Mouse (Mus musculus) CH12.LX (cell line): ENCODE results near the gene Dcn. TPM values are rescaled to one million over a fixed set of nuclear protein-coding genes. Genes with fewer than 3 reads are reported as not detected.

Experiments used
- DNase-seq: peaks from one replicate; pipeline ENCODE4 v3.0.0-alpha.2; 2013; ENCODE audit errors: extremely low read depth
- H3K27ac ChIP-seq: 2 replicates; pipeline ENCODE4 v1.5.1; 2012; ENCODE audit warnings: low read depth, mild to moderate bottlenecking, control low read depth, moderate library complexity; ENCODE audit not compliant: insufficient read depth
- H3K27me3 ChIP-seq: replicated peaks from 2 replicates; pipeline ENCODE3; 2012; ENCODE audit warnings: inconsistent platforms
- H3K36me3 ChIP-seq, 2 experiments: replicated peaks in 1 of 2; 2 replicates each; pipeline versions ENCODE3 to v1.6.1; 2012; ENCODE audit warnings: inconsistent platforms in 1 of 2, low read length in 1 of 2, mild to moderate bottlenecking in 1 of 2, mixed read lengths in 1 of 2, moderate library complexity in 1 of 2; ENCODE audit not compliant: control insufficient read depth in 1 of 2, insufficient read depth in 1 of 2
- H3K4me1 ChIP-seq, 2 experiments: 2 replicates each; pipeline ENCODE4 v1.6.1; 2012; ENCODE audit warnings: inconsistent platforms in 1 of 2, moderate library complexity in 1 of 2; ENCODE audit not compliant: insufficient read depth in 2 of 2, control insufficient read depth in 1 of 2
- H3K4me2 ChIP-seq: 2 replicates; pipeline ENCODE4 v1.6.1; 2012; ENCODE audit warnings: low read depth, mild to moderate bottlenecking, control low read depth; ENCODE audit not compliant: poor library complexity, insufficient read depth, severe bottlenecking
- H3K4me3 ChIP-seq, 3 experiments: fragments of 150-350 bp in 1 of 3; sonication (generic) in 1 of 3; replicated peaks in 1 of 3; 2 replicates each; pipeline versions ENCODE3 to v1.5.1; 2011 to 2012; ENCODE audit warnings: low read depth in 2 of 3, low read length in 2 of 3, mild to moderate bottlenecking in 2 of 3, moderate library complexity in 2 of 3, control low read depth in 1 of 3, improper control_type of control experiment in 1 of 3, inconsistent platforms in 1 of 3, mixed read lengths in 1 of 3; ENCODE audit not compliant: poor library complexity in 1 of 3
- H3K79me2 ChIP-seq: replicated peaks from 2 replicates; pipeline ENCODE4 v1.6.1; 2012; ENCODE audit warnings: mild to moderate bottlenecking, moderate library complexity; ENCODE audit not compliant: control insufficient read depth, poor library complexity, insufficient read depth, severe bottlenecking; ENCODE audit errors: extremely low read depth
- H3K9ac ChIP-seq: 2 replicates; pipeline ENCODE4 v1.6.1; 2012; ENCODE audit warnings: low read depth, mild to moderate bottlenecking, control low read depth, moderate library complexity; ENCODE audit not compliant: insufficient read depth
- H3K9me3 ChIP-seq: replicated peaks from 2 replicates; pipeline ENCODE3; 2012; ENCODE audit warnings: low read length, inconsistent platforms, mixed read lengths
- CHD1 ChIP-seq: IDR thresholded peaks from 2 replicates; pipeline ENCODE4 v1.6.1; 2012; ENCODE audit warnings: low read depth, low read length, improper control_type of control experiment, inconsistent platforms
- CTCF ChIP-seq, 2 experiments: IDR thresholded peaks in 1 of 2; conservative IDR thresholded peaks in 1 of 2; 2 replicates each; pipeline ENCODE4 v1.5.1; 2011 to 2012; ENCODE audit warnings: low read depth in 2 of 2, low read length in 2 of 2, improper control_type of control experiment in 1 of 2, inconsistent platforms in 1 of 2, mild to moderate bottlenecking in 1 of 2, moderate library complexity in 1 of 2
- EP300 ChIP-seq: IDR thresholded peaks from 2 replicates; pipeline ENCODE4 v1.6.1; 2011; ENCODE audit warnings: low read length, improper control_type of control experiment
- ETS1 ChIP-seq: conservative IDR thresholded peaks from 2 replicates; pipeline ENCODE4 v1.6.1; 2012; ENCODE audit warnings: low read depth, mild to moderate bottlenecking, inconsistent platforms, low read length, improper control_type of control experiment, moderate library complexity
- HCFC1 ChIP-seq: IDR thresholded peaks from 2 replicates; pipeline ENCODE4 v1.6.1; 2012; ENCODE audit warnings: low read depth, mild to moderate bottlenecking, inconsistent platforms, low read length, improper control_type of control experiment
- JUN ChIP-seq: IDR thresholded peaks from 2 replicates; pipeline ENCODE4 v1.6.1; 2011; ENCODE audit warnings: low read depth, mild to moderate bottlenecking, low read length, improper control_type of control experiment, moderate library complexity; ENCODE audit not compliant: insufficient read depth
- KAT2A ChIP-seq: IDR thresholded peaks from 2 replicates; pipeline ENCODE4 v1.6.1; 2012; ENCODE audit warnings: low read length, improper control_type of control experiment, inconsistent platforms; ENCODE audit not compliant: insufficient replicate concordance
- MAFK ChIP-seq: IDR thresholded peaks from 2 replicates; pipeline ENCODE4 v1.6.1; 2011; ENCODE audit warnings: low read length, improper control_type of control experiment; ENCODE audit not compliant: insufficient replicate concordance
- MAX ChIP-seq: IDR thresholded peaks from 2 replicates; pipeline ENCODE4 v1.6.1; 2011; ENCODE audit warnings: low read length, improper control_type of control experiment
- MYC ChIP-seq: IDR thresholded peaks from 2 replicates; pipeline ENCODE4 v1.6.1; 2011; ENCODE audit warnings: low read depth, mild to moderate bottlenecking, improper control_type of control experiment, low read length
- NRF1 ChIP-seq: IDR thresholded peaks from 2 replicates; pipeline ENCODE4 v1.6.1; 2014; ENCODE audit warnings: low read depth, mild to moderate bottlenecking, inconsistent platforms, low read length, improper control_type of control experiment, moderate library complexity
- POLR2A ChIP-seq: IDR thresholded peaks from 2 replicates; pipeline ENCODE4 v1.6.1; 2011; ENCODE audit warnings: low read depth, mild to moderate bottlenecking, improper control_type of control experiment, low read length
- POLR2AphosphoS2 ChIP-seq: IDR thresholded peaks from 2 replicates; pipeline ENCODE4 v1.6.1; 2011; ENCODE audit warnings: low read depth, low read length, improper control_type of control experiment
- RAD21 ChIP-seq: IDR thresholded peaks from 2 replicates; pipeline ENCODE4 v1.6.1; 2011; ENCODE audit warnings: low read depth, mild to moderate bottlenecking, low read length, improper control_type of control experiment, moderate library complexity
- RCOR1 ChIP-seq: conservative IDR thresholded peaks from 2 replicates; pipeline ENCODE4 v1.6.1; 2012; ENCODE audit warnings: low read depth, mild to moderate bottlenecking, inconsistent platforms, low read length, improper control_type of control experiment
- SIN3A ChIP-seq: IDR thresholded peaks from 2 replicates; pipeline ENCODE4 v1.6.1; 2012; ENCODE audit warnings: low read length, improper control_type of control experiment, inconsistent platforms
- TBP ChIP-seq: conservative IDR thresholded peaks from 2 replicates; pipeline ENCODE4 v1.6.1; 2011; ENCODE audit warnings: low read depth, low read length, improper control_type of control experiment
- TCF12 ChIP-seq: IDR thresholded peaks from 2 replicates; pipeline ENCODE4 v1.6.1; 2014; ENCODE audit warnings: low read depth, mild to moderate bottlenecking, inconsistent platforms, low read length, improper control_type of control experiment
- USF1 ChIP-seq: IDR thresholded peaks from 2 replicates; pipeline ENCODE4 v1.6.1; 2014; ENCODE audit warnings: low read depth, mild to moderate bottlenecking, inconsistent platforms, low read length, improper control_type of control experiment
- ZKSCAN1 ChIP-seq: IDR thresholded peaks from 2 replicates; pipeline ENCODE4 v1.6.1; 2012; ENCODE audit warnings: low read depth, inconsistent platforms, low read length, improper control_type of control experiment, borderline replicate concordance
- ZMIZ1 ChIP-seq: IDR thresholded peaks from 2 replicates; pipeline ENCODE4 v1.6.1; 2012; ENCODE audit warnings: low read depth, mild to moderate bottlenecking, inconsistent platforms, low read length, improper control_type of control experiment
- dilution Hi-C: fragments of 300-500 bp; cut with MboI; formaldehyde crosslinking; loops from 2 replicates; pipeline ENCODE4 v1.14.3; 2020; ENCODE audit warnings: low sequenced_read_pairs; ENCODE audit not compliant: extremely low pct_unique_long_range_greater_than_20kb, extremely low pct_ligation_motif_present
- in situ Hi-C: fragments of 300-500 bp; cut with MboI; formaldehyde crosslinking; loops from 3 replicates; pipeline ENCODE4 v1.14.3; 2019; ENCODE audit warnings: low sequenced_read_pairs, low pct_ligation_motif_present, low pct_unique_long_range_greater_than_20kb, mixed read lengths
- polyA plus RNA-seq: library from polyadenylated mRNA; unstranded; fragments of >175 nt; gene quantifications from 2 replicates; pipeline ENCODE4 v1.2.1, GENCODE M21; 2012; ENCODE audit warnings: low read depth; ENCODE audit not compliant: insufficient read length
- total RNA-seq, 2 experiments: library from RNA; depleted of rRNA; stranded (reverse); fragments of 300-350 nt in 1 of 2; fragments of >200 nt in 1 of 2; gene quantifications; 2 replicates each; pipeline ENCODE4 v1.2.3; 2012 to 2014

Dcn gene
- total and polyA plus RNA-seq, 3 experiments, result not detected

GRCm38 (mm10) chr10:97482150-97482549 lies 2.7 kb downstream of the Dcn start:
- H3K27ac ChIP-seq, result no peak overlapping the region
- no peaks in the 10 kb centered on the region for H3K9me3 ChIP-seq
- H3K36me3 ChIP-seq, result no peaks in the 10 kb centered on the region
- no peak overlapping the region for H3K4me2 ChIP-seq
- dilution Hi-C loops, result no loop called here
- no peaks in the 10 kb centered on the region for H3K27me3 ChIP-seq
- no peak for TF ChIP-seq KAT2A
- TF ChIP-seq CTCF (conservative IDR thresholded peaks at IDR 0.05 in 1 of 2, IDR thresholded peaks at IDR 0.05 in 1 of 2; ENCODE audit: low read depth in 2 of 2, low read length in 2 of 2), result no peak
- no peak for TF ChIP-seq JUN
- TF ChIP-seq HCFC1, result no peak
- no peak for TF ChIP-seq TBP
- TF ChIP-seq TCF12, result no peak
- TF ChIP-seq ETS1, result no peak
- no peak for TF ChIP-seq MAFK
- no peak for TF ChIP-seq POLR2A
- H3K4me3 ChIP-seq, result no peak overlapping the region
- no peaks in the 10 kb centered on the region for H3K4me1 ChIP-seq
- in situ Hi-C loops, result no loop called here
- no peaks in the 10 kb centered on the region for H3K79me2 ChIP-seq
- DNase-seq, result no peak
- H3K9ac ChIP-seq, result no peak overlapping the region

- Histone ChIP-seq H3K9me3 (no peaks in the 10 kb centered on the region), H3K27ac (no peak overlapping the region), H3K4me3 (no peak overlapping the region), H3K36me3 (no peaks in the 10 kb centered on the region), H3K79me2 (no peaks in the 10 kb centered on the region), H3K27me3 (no peaks in the 10 kb centered on the region), H3K4me1 (no peaks in the 10 kb centered on the region), H3K9ac (no peak overlapping the region), H3K4me2 (no peak overlapping the region)
- dilution Hi-C loops (no loop called here), in situ Hi-C loops (no loop called here)
- no peak for DNase-seq
- no peak for TF ChIP-seq RCOR1
- TF ChIP-seq ZKSCAN1, result no peak
- TF ChIP-seq MAX, result no peak
Observed at GRCm38 (mm10) chr10:97484049-97484448, 4.6 kb downstream of the Dcn start.

- no peak overlapping the region for H3K4me2 ChIP-seq
- dilution Hi-C loops, result no loop called here
Observed at GRCm38 (mm10) chr10:97485151-97485550, 5.7 kb downstream of the Dcn start.

More at GRCm38 (mm10) chr10:97485151-97485550, 5.7 kb downstream of the Dcn start:
- DNase-seq, result no peak
- in situ Hi-C loops, result no loop called here
- no peak overlapping the region for H3K27ac ChIP-seq
- no peak overlapping the region for H3K9ac ChIP-seq
- no peaks in the 10 kb centered on the region for H3K27me3 ChIP-seq
- no peaks in the 10 kb centered on the region for H3K36me3 ChIP-seq
- no peaks in the 10 kb centered on the region for H3K79me2 ChIP-seq
- TF ChIP-seq ETS1 (no peak), JUN (no peak), CHD1 (no peak), RAD21 (no peak), MAX (no peak), USF1 (no peak), RCOR1 (no peak), TCF12 (no peak), NRF1 (no peak), MAFK (no peak), POLR2A (no peak), SIN3A (no peak), POLR2AphosphoS2 (no peak), EP300 (no peak), MYC (no peak), HCFC1 (no peak), ZMIZ1 (no peak)
- H3K4me3 ChIP-seq, result no peak overlapping the region
- no peaks in the 10 kb centered on the region for H3K4me1 ChIP-seq
- no peaks in the 10 kb centered on the region for H3K9me3 ChIP-seq
